In genomic region chr1:33754965-33755735, GRCm38 (mm10) we compare ENCODE assay signal across 10 mouse cellular contexts. TPM values are rescaled to one million over a fixed set of nuclear protein-coding genes. Genes with fewer than 3 reads are reported as not detected.
DNase-seq lines count a peak whose midpoint lies in the region; ATAC-seq and TF ChIP-seq lines count a peak whose summit lies in the region.
"Had no signal": no experiment of that assay in that cellular context is flagged by ENCODE, and none has a peak within 500 bp of the region (broad histone marks: within the 10 kb centered on the region; RNA-seq: fewer than 3 reads in every experiment).

No protein-coding gene starts in this region.

- no peak overlapping the region for H3K4me3 ChIP-seq in forebrain, embryonic 15.5 days
- H3K4me3 ChIP-seq in forebrain, embryonic 16.5 days (replicated peaks; ENCODE audit: low read length), result no peak overlapping the region
- no peak overlapping the region for H3K4me3 ChIP-seq in stomach, embryonic 15.5 days (replicated peaks)
- H3K4me3 ChIP-seq in stomach, postnatal 0 days (ENCODE audit: low read depth, low read length), result no peak overlapping the region

- no peak for TF ChIP-seq CTCF in stomach, postnatal 0 days (IDR thresholded peaks at IDR 0.05; ENCODE audit: low read depth)

- H3K4me1 ChIP-seq in forebrain, embryonic 15.5 days, result peaks cover 38% of the 10 kb centered on the region
- peaks cover 28% of the 10 kb centered on the region for H3K4me1 ChIP-seq in forebrain, embryonic 16.5 days (replicated peaks; ENCODE audit: control insufficient read depth, insufficient read depth, low read length)
- H3K4me1 ChIP-seq in stomach, embryonic 15.5 days, result 0 out of 2 replicates have a peak, but pooled peaks cover 2% of the 10 kb centered on the region
- no peaks in the 10 kb centered on the region for H3K4me1 ChIP-seq in stomach, postnatal 0 days (replicated peaks; ENCODE audit: control insufficient read depth, insufficient read depth)

- peaks cover 1% of the 10 kb centered on the region for H3K36me3 ChIP-seq in forebrain, embryonic 15.5 days
- H3K36me3 ChIP-seq in forebrain, embryonic 16.5 days (ENCODE audit: control insufficient read depth, insufficient read depth), result no peaks in the 10 kb centered on the region
- H3K36me3 ChIP-seq in stomach, embryonic 15.5 days, result no peaks in the 10 kb centered on the region; the same call in 1 of the 2 replicates
- H3K36me3 ChIP-seq in stomach, postnatal 0 days (ENCODE audit: control insufficient read depth, insufficient read depth, low read length), result no peaks in the 10 kb centered on the region

- no peaks in the 10 kb centered on the region for H3K9me3 ChIP-seq in forebrain, embryonic 15.5 days
- no peaks in the 10 kb centered on the region for H3K9me3 ChIP-seq in forebrain, embryonic 16.5 days (ENCODE audit: control insufficient read depth, low read length)
- no peaks in the 10 kb centered on the region for H3K9me3 ChIP-seq in stomach, embryonic 15.5 days
- no peaks in the 10 kb centered on the region for H3K9me3 ChIP-seq in stomach, postnatal 0 days (ENCODE audit: control insufficient read depth, low read length)

- no peaks in the 10 kb centered on the region for H3K27me3 ChIP-seq in forebrain, embryonic 15.5 days
- no peaks in the 10 kb centered on the region for H3K27me3 ChIP-seq in forebrain, embryonic 16.5 days (replicated peaks; ENCODE audit: control insufficient read depth, insufficient read depth, low read length)
- H3K27me3 ChIP-seq in stomach, embryonic 15.5 days (replicated peaks), result no peaks in the 10 kb centered on the region
- no peaks in the 10 kb centered on the region for H3K27me3 ChIP-seq in stomach, postnatal 0 days (ENCODE audit: control insufficient read depth, insufficient read depth, low read length)

- no peak overlapping the region for H3K9ac ChIP-seq in forebrain, embryonic 15.5 days (replicated peaks)
- no peak overlapping the region for H3K9ac ChIP-seq in forebrain, embryonic 16.5 days (replicated peaks; ENCODE audit: low read depth, low read length)
- no peak overlapping the region for H3K9ac ChIP-seq in stomach, embryonic 15.5 days
- no peak overlapping the region for H3K9ac ChIP-seq in stomach, postnatal 0 days (ENCODE audit: low read length)

- no peak overlapping the region for H3K27ac ChIP-seq in forebrain, embryonic 15.5 days (replicated peaks)
- H3K27ac ChIP-seq in forebrain, embryonic 16.5 days (ENCODE audit: low read length), result no peak overlapping the region
- H3K27ac ChIP-seq in stomach, embryonic 15.5 days, result no peak overlapping the region
- no peak overlapping the region for H3K27ac ChIP-seq in stomach, postnatal 0 days (replicated peaks)

- no peak for DNase-seq in stomach, postnatal 0 days (ENCODE audit: low spot score)
- DNase-seq in kidney, postnatal 36 days, result peak; percentile 83 to 86
- DNase-seq in layer of hippocampus, postnatal 25 days (ENCODE audit: extremely low spot score in 1 of 2, low spot score in 1 of 2), result no peak
- no peak for DNase-seq in adrenal gland, postnatal 25 days
- DNase-seq in testis, postnatal 14 days (ENCODE audit: low spot score), result no peak
- DNase-seq: adrenal gland, adult 2 months; midbrain, embryonic 14.5 days had no signal

- no peak for TF ChIP-seq EP300 in stomach, postnatal 0 days (optimal IDR thresholded peaks at IDR 0.05)

- no peak for ATAC-seq in forebrain, embryonic 15.5 days (replicated peaks)
- no peak for ATAC-seq in forebrain, embryonic 16.5 days
- peak; percentile 74; the same call in 1 of the 2 replicates for ATAC-seq in stomach, embryonic 15.5 days (ENCODE audit: insufficient read depth, low FRiP score, low read depth)
- ATAC-seq in stomach, postnatal 0 days (ENCODE audit: low FRiP score, low TSS enrichment), result no peak

- H3K4me2 ChIP-seq in forebrain, embryonic 15.5 days (replicated peaks), result 0 out of 2 replicates have a peak overlapping the region, but pooled peaks have one; percentile 0
- H3K4me2 ChIP-seq in forebrain, embryonic 16.5 days (ENCODE audit: low read length), result no peak overlapping the region
- no peak overlapping the region for H3K4me2 ChIP-seq in stomach, embryonic 15.5 days
- no peak overlapping the region for H3K4me2 ChIP-seq in stomach, postnatal 0 days (replicated peaks; ENCODE audit: low read depth)

- 63% methylated on average over 21 of the region's 21 CpGs for WGBS in forebrain, embryonic 15.5 days
- 50% methylated on average over 21 of the region's 21 CpGs for WGBS in forebrain, embryonic 16.5 days
- 75% methylated on average over 21 of the region's 21 CpGs for WGBS in stomach, embryonic 15.5 days
- WGBS in stomach, postnatal 0 days, result 74% methylated on average over 21 of the region's 21 CpGs

RNA-seq across cellular contexts. Expression of gene Bag2, which starts 2.4 kb away (rescaled TPM):
- polyA plus RNA-seq in forebrain, embryonic 15.5 days (2015; fragmentation: Nextera tagmentation; extraction: Ambion mirVana), result 23.7 and 25.0 TPM in 2 replicates
- polyA plus RNA-seq in forebrain, embryonic 16.5 days (2015; fragmentation: Nextera tagmentation; extraction: Ambion mirVana), result 25.9 and 27.7 TPM in 2 replicates
- polyA plus RNA-seq in stomach, embryonic 15.5 days (2015; fragmentation: Nextera tagmentation; extraction: Ambion mirVana), result 64.5 and 71.5 TPM in 2 replicates
- polyA plus RNA-seq in stomach, postnatal 0 days (2015; fragmentation: Nextera tagmentation; extraction: Ambion mirVana), result 52.0 and 52.5 TPM in 2 replicates
- 1 to 10 TPM; 8.7 to 9.8 TPM for total RNA-seq in layer of hippocampus, postnatal 25 days (2021)
- total RNA-seq in adrenal gland, postnatal 25 days (2021), result 14.0 and 16.4 TPM in 2 replicates

RNA-seq across cellular contexts. Expression of gene Rab23, which starts 35.5 kb away (rescaled TPM):
- 35.3 and 36.3 TPM in 2 replicates for polyA plus RNA-seq in forebrain, embryonic 15.5 days (2015; fragmentation: Nextera tagmentation; extraction: Ambion mirVana)
- polyA plus RNA-seq in forebrain, embryonic 16.5 days (2015; fragmentation: Nextera tagmentation; extraction: Ambion mirVana), result 38.0 and 40.0 TPM in 2 replicates
- polyA plus RNA-seq in stomach, embryonic 15.5 days (2015; fragmentation: Nextera tagmentation; extraction: Ambion mirVana), result 24.1 and 26.8 TPM in 2 replicates
- polyA plus RNA-seq in stomach, postnatal 0 days (2015; fragmentation: Nextera tagmentation; extraction: Ambion mirVana), result 14.9 and 17.0 TPM in 2 replicates
- 10 to 100 TPM; 24.0 to 25.3 TPM for total RNA-seq in layer of hippocampus, postnatal 25 days (2021)
- 11.0 and 17.6 TPM in 2 replicates for total RNA-seq in adrenal gland, postnatal 25 days (2021)

RNA-seq across cellular contexts. Expression of gene Zfp451, which starts 59.2 kb away (rescaled TPM):
- polyA plus RNA-seq in forebrain, embryonic 15.5 days (2015; fragmentation: Nextera tagmentation; extraction: Ambion mirVana), result 44.4 and 47.0 TPM in 2 replicates
- 50.9 and 56.8 TPM in 2 replicates for polyA plus RNA-seq in forebrain, embryonic 16.5 days (2015; fragmentation: Nextera tagmentation; extraction: Ambion mirVana)
- polyA plus RNA-seq in stomach, embryonic 15.5 days (2015; fragmentation: Nextera tagmentation; extraction: Ambion mirVana), result 20.2 and 21.0 TPM in 2 replicates
- polyA plus RNA-seq in stomach, postnatal 0 days (2015; fragmentation: Nextera tagmentation; extraction: Ambion mirVana), result 7.1 and 7.6 TPM in 2 replicates
- total RNA-seq in layer of hippocampus, postnatal 25 days (2021), result 10 to 100 TPM; 45.6 to 52.3 TPM
- total RNA-seq in adrenal gland, postnatal 25 days (2021), result 35.2 and 42.6 TPM in 2 replicates

Comparison
In these comparisons a context has a peak if more than half of its experiments do, and no peak if none do; other contexts are left out.
1. DNase-seq: peak in kidney, postnatal 36 days (2 of 2); none in stomach, postnatal 0 days (single experiment), layer of hippocampus, postnatal 25 days (0 of 2), adrenal gland, postnatal 25 days (single experiment) and testis, postnatal 14 days (single experiment).